Mouse (Mus musculus): Measurements from ENCODE around the gene Stk11.

DNA sequence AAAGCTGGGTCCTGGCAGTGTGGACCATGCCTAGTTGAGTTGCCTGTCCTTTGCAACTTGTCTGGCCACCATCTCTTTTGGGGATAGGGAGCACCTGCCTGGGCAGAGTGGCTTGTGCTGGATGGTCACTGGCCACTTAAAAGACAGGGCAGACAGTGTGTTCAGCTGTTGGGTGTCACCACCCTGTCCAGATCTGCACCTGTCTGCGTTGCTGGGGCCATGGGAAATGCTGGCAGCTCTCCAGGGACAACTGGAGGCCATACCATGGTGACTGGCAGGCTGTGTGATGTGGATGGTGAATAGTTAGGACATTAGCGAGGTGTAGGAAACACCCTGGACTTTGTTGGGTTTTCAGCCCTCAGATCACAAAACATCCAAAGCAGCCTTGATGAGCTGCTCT, 4.5 kb downstream of the Stk11 start:
- no peak for TF ChIP-seq POLR2A (IDR thresholded peaks at IDR 0.05; ENCODE audit: borderline replicate concordance, insufficient read depth, low read length)
- no peak for TF ChIP-seq CTCF (IDR thresholded peaks at IDR 0.05; ENCODE audit: borderline replicate concordance, insufficient read depth, low read depth, low read length)

All from cerebellum, adult 2 months (tissue).